8 mouse cellular contexts compared by ENCODE assay signal in genomic region chr19:41801742-41802369, GRCm38 (mm10). TPM values are rescaled to one million over a fixed set of nuclear protein-coding genes. Genes with fewer than 3 reads are reported as not detected.
DNase-seq lines count a peak whose midpoint lies in the region; ATAC-seq lines count a peak whose summit lies in the region.

TSS of gene Arhgap19 (minus strand) at chr19:41802047.

- intact Hi-C loops in gastrocnemius, postnatal 14 days (cut with DNase I; ENCODE audit: low total_unique reads), result no loop called here
- intact Hi-C loops in left cerebral cortex, postnatal 10 days (cut with DNase I), result no loop called here

- DNase-seq in adrenal gland, adult (ENCODE audit: inconsistent age in 2 of 2, low spot score in 1 of 2), result peak; percentile 93 to 97
- peak; percentile 97 for DNase-seq in embryo, embryonic 10.5 days (ENCODE audit: low spot score)
- peak; percentile 91 for DNase-seq in gastrocnemius, postnatal 14 days
- DNase-seq in left cerebral cortex, postnatal 10 days (ENCODE audit: extremely low spot score in 1 of 2, low spot score in 2 of 2), result peak; percentile 94 to 95
- DNase-seq in right cerebral cortex, postnatal 25 days, result peak; percentile 89
- DNase-seq in urinary bladder, postnatal 4 days (ENCODE audit: low spot score in 2 of 2), result peak; percentile 84 to 90

- ATAC-seq in inflammation-experienced regulatory T-cells, adult 6 months, result peak; percentile 99
- peak; percentile 99 for ATAC-seq in megakaryocyte-erythroid progenitor cell, adult 5-6 weeks (replicated peaks; ENCODE audit: low FRiP score, low TSS enrichment, poor library complexity, severe bottlenecking)

RNA-seq across cellular contexts. Expression of gene Arhgap19, which starts in this region (rescaled TPM):
- 1 to 10 TPM; 6.8 to 9.9 TPM for total RNA-seq in gastrocnemius, postnatal 14 days (2021)
- 10 to 100 TPM in 1 of 3 experiments, 1 to 10 TPM in 2; 2.7 to 21.2 (median 2.7) TPM for polyA plus RNA-seq in inflammation-experienced regulatory T-cells, adult 6 months (2017; shearing (Covaris generic))
- total RNA-seq in left cerebral cortex, postnatal 10 days (2021), result 1 to 10 TPM; 3.2 to 3.6 TPM
- 41.0 and 44.7 TPM in 2 replicates for total RNA-seq in megakaryocyte-erythroid progenitor cell, adult 5-6 weeks (2014; fragmentation: Nextera tagmentation)
- 34.1 and 40.5 TPM in 2 replicates for total RNA-seq in megakaryocyte-erythroid progenitor cell, adult 5-6 weeks (2017)

Comparison
In these comparisons a context has a peak if more than half of its experiments do, and no peak if none do; other contexts are left out.
1. Peak in every context shown above with its lines: DNase-seq and ATAC-seq.